Mouse (Mus musculus) limb, embryonic 10.5 days (tissue): Measurements from ENCODE around the gene Gm28053. TPM values are rescaled to one million over a fixed set of nuclear protein-coding genes. Genes with fewer than 3 reads are reported as not detected.

ENCODE experiments used
- DNase-seq: peaks from one replicate; pipeline ENCODE4 v3.0.0-alpha.2; 2017; ENCODE audit warnings: low spot score
- H3K27ac ChIP-seq: fragments of 300-500 bp; sonication (generic); 2 replicates; pipeline ENCODE4 v1.5.1; 2016; ENCODE audit warnings: mild to moderate bottlenecking
- H3K27me3 ChIP-seq: fragments of 300-500 bp; sonication (generic); 2 replicates; pipeline ENCODE4 v1.6.1; 2016; ENCODE audit warnings: low read depth, mild to moderate bottlenecking; ENCODE audit not compliant: poor library complexity, severe bottlenecking
- H3K36me3 ChIP-seq: fragments of 300-500 bp; sonication (generic); 2 replicates; pipeline ENCODE4 v1.6.1; 2016; ENCODE audit warnings: mild to moderate bottlenecking, moderate library complexity
- H3K4me1 ChIP-seq: fragments of 300-500 bp; sonication (generic); 2 replicates; pipeline ENCODE4 v1.6.1; 2016
- H3K4me3 ChIP-seq: fragments of 300-500 bp; sonication (generic); 2 replicates; pipeline ENCODE4 v1.5.1; 2016; ENCODE audit warnings: mild to moderate bottlenecking, moderate library complexity
- H3K9me3 ChIP-seq: fragments of 300-500 bp; sonication (generic); replicated peaks from 2 replicates; pipeline ENCODE4 v1.6.1; 2016; ENCODE audit warnings: mild to moderate bottlenecking
- WGBS: fragments of 180-500 bp; shearing (Covaris S2); methylation state at CpG from one replicate; pipeline ENCODE4 v1.1.7; 2016; 5-methylcytosine and 5-hydroxymethylcytosine counted together
- polyA plus RNA-seq: library from polyadenylated mRNA; unstranded; fragments of >200 nt; fragmentation: Nextera tagmentation; extraction: Ambion mirVana; gene quantifications from 2 replicates; pipeline ENCODE4 v1.2.1, GENCODE M21; 2016

The Gm28053 gene
- polyA plus RNA-seq, 1 experiment from 2014 or later = 0.83 TPM

DNA sequence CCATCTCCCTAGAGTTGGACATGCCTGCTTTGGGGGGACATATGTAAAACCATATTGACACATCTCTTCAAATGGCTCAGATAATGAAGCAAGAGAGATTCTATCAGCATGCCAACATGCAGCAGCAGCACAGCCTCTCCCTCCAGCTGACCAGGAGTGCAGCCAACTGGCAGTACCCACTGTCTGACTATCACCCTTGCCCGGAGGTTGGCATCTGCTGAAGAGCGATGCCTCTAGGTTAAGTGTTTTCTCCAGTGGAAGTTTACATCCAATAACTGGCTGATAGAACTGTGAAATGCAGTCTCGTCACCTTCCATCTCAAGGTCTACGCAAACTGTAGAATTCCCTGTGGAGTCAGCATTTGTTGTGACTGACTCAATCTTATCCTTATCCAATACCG is 19.3 kb downstream of the Gm28053 start:
- DNase-seq = no peak
- H3K36me3 ChIP-seq = no peaks in the 10 kb centered on the region
- H3K27ac ChIP-seq = no peak overlapping the region
- peaks cover 11% of the 10 kb centered on the region for H3K4me1 ChIP-seq
- H3K27me3 ChIP-seq = peaks cover 26% of the 10 kb centered on the region
- no peaks in the 10 kb centered on the region for H3K9me3 ChIP-seq
- H3K4me3 ChIP-seq = no peak overlapping the region
- 95% methylated on average over 5 of the region's 5 CpGs for WGBS

DNA sequence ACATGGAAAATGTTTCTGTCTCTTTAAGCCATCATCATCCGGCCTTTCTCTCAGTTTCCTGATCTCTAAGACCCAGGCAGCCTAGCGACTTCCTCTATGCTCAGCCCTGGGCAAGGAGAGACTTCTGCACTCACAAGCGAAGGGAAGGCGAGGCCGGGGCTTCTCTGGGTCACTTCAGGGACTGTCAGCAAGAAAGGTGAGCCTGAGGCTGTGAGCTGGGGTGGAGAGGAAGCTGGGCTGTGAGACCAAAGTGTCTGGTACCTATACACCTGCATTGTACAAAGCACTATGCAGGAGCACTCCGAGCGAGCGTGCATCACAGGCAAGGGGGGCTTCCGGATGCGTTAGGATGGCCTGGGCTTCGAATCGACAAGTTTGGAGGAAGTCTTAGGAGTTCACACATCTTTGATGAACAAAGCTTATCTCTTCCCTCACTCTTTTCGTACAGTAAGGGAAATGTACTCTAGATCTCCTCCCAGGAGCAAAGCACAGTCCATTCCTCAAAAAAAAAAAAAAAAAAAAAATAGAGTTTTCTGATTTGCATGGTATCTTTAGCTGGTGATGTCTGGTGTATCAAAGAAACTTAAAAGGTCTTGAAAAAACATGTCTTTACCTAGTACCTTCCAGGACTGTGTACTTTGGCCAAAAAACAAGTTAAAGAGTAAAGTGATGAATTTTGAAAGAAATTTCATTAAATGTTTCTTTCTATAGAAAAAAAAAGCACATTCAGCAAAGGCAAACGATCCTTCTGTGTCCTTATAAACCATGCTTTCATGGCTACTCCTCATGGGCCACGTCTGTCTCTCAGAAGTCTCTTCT is 20.8 kb downstream of the Gm28053 start, which contains the start of gene Gimap1:
Gene Gimap1 (plus strand): TSS at position 94 of the 819 bp plus-strand sequence.
- DNase-seq = no peak
- WGBS = 78% methylated on average over 15 of the region's 15 CpGs

DNA sequence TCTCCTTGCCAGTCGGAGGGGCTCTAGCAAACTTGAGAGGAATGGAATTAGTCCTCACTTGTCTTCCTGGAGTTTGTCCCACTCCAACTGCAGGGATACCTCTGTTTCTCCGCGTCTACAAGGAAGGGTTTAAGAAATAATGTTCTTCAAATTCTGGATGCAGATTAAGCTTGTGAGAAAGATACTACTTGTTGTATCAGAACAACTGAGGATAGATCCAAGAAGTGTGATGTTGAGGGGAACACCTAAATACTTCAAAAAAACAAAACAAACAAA is 21.3 kb downstream of the Gm28053 start:
- Histone ChIP-seq H3K9me3 (no peaks in the 10 kb centered on the region), H3K27me3 (peaks cover 45% of the 10 kb centered on the region), H3K4me1 (peaks cover 16% of the 10 kb centered on the region), H3K4me3 (no peak overlapping the region), H3K36me3 (no peaks in the 10 kb centered on the region), H3K27ac (no peak overlapping the region)
- no peak for DNase-seq
- 91% methylated on average over 3 of the region's 3 CpGs for WGBS

More for the DNA sequence above, 20.8 kb downstream of the Gm28053 start, which contains the start of gene Gimap1:
- no peak within 1 kb of the TSS for H3K4me3 ChIP-seq
- H3K27me3 ChIP-seq = peaks cover 41% of the 10 kb centered on the region
- no peaks in the 10 kb centered on the region for H3K36me3 ChIP-seq
- H3K27ac ChIP-seq = no peak within 1 kb of the TSS
- H3K4me1 ChIP-seq = peaks cover 16% of the 10 kb centered on the region
- H3K9me3 ChIP-seq = no peaks in the 10 kb centered on the region

DNA sequence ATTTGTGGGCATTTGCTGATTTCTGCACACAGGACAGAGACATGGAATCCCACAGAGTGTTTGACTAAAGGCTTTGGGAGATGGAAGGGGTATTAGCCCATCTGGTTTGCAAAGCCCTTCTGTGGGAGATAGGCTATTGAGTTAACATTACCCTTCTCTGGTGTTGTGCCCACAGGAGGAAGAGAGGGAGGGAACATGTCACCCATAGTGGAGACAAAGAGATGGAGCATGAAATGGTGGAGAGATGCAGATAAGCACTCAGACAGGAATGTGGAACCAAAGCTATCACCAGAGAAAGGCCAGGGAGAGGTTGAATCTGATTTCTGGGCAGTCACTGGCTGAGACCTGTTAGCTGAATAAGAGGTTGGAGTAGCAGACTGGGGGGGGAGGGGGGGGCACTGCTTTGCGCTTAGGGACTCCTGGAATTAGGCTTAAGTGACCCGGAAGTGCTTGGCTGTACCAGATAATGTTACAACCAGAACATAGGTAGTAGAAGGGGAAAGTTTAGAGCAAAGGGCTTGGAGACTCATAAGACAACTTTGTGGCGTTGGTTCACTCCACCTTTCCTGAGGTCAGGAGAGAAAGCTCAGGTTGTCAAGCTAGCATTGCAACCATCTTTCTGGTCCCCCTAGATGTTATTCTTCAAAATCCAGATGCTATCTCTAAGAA is 22.2 kb downstream of the Gm28053 start:
- Histone ChIP-seq H3K27me3 (peaks cover 46% of the 10 kb centered on the region), H3K4me1 (peaks cover 16% of the 10 kb centered on the region), H3K36me3 (no peaks in the 10 kb centered on the region), H3K4me3 (no peak overlapping the region), H3K27ac (no peak overlapping the region), H3K9me3 (no peaks in the 10 kb centered on the region)
- DNase-seq = no peak
- 78% methylated on average over 3 of the region's 3 CpGs for WGBS

DNA sequence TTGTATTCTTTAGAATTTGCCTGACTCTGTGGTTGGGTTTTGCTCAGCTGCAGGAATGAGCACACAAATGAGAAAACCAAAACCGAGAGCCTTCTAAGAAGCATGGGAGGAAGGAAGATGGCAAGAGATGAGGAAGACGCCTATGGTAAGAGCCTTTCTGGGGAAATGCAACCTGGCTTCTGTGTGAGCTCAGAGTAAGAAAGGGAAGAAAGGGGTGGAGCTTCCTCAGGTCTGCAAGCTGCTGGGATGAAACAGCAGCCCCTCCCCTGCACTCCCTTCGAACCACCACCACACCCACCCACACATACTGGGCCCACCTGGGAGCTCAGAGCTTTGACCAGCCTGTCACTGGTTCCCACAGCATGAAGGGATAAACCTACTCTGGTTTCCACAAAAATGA is 22.9 kb downstream of the Gm28053 start:
- Histone ChIP-seq H3K4me1 (peaks cover 22% of the 10 kb centered on the region), H3K4me3 (no peak overlapping the region), H3K27ac (no peak overlapping the region), H3K9me3 (no peaks in the 10 kb centered on the region), H3K36me3 (no peaks in the 10 kb centered on the region), H3K27me3 (peaks cover 52% of the 10 kb centered on the region)
- whole genome bisulfite sequencing = 42% methylated on average over 3 of the region's 3 CpGs
- DNase-seq = no peak

DNA sequence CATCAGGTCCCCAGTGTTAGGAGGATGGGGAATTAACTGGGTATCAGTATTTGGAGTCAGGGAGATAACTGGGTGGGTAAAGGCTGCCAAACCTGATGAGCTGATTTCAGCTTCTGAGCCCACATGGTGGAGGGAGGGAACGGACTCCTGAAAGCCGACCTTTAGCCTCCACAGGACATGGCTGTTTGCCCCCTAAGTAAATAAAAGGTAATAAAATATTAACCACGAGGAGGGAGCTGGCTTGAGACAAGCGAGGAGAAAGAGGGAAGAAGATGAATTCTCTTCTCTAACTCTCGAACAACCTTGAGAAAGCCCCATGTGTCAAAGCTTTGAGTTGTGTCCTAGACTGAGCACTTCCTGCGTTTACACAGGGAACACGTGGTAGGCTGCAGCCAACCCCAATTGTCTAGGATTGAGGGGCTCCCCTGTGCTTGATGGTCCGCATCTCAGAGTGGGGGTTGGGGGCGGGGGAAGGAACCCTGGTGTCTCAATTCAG is 23.4 kb downstream of the Gm28053 start:
- no peak for DNase-seq
- no peaks in the 10 kb centered on the region for H3K9me3 ChIP-seq

DNA sequence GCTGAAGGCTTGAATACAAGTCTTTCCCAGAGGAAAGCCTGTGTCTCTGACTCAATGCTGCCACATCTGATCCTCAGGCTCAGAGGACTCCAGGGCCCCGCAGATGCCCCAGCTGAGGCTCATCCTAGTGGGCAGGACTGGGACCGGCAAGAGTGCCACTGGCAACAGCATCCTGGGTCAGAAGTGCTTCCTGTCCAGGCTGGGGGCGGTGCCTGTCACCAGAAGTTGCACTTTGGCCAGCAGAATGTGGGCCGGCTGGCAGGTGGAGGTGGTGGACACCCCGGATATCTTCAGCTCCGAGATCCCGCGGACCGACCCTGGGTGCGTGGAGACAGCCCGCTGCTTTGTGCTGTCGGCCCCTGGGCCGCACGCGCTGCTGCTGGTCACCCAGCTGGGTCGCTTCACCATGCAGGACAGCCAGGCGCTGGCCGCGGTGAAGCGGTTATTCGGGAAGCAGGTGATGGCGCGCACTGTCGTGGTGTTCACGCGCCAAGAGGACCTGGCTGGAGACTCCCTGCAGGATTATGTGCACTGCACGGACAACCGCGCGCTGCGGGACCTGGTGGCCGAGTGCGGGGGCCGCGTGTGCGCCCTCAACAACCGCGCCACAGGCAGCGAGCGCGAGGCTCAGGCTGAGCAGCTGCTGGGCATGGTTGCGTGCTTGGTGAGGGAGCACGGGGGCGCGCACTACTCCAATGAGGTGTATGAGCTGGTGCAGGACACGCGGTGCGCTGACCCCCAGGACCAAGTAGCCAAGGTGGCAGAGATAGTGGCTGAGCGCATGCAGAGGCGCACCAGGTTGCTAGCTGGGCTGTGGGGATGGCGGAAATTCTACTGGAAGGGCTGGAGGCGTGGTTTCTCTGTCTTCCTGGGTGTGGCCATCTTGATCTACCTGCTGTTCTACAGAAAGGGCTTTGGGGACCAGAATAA is 24.3 kb downstream of the Gm28053 start:
- Histone ChIP-seq H3K27ac (peak overlapping the region; percentile 33; the same call in 1 of the 2 replicates), H3K9me3 (no peaks in the 10 kb centered on the region), H3K4me1 (peaks cover 23% of the 10 kb centered on the region), H3K27me3 (peaks cover 53% of the 10 kb centered on the region), H3K4me3 (peak overlapping the region; percentile 58), H3K36me3 (no peaks in the 10 kb centered on the region)
- 1% methylated on average over 52 of the region's 52 CpGs for WGBS
- peak; percentile 44 for DNase-seq

More for the DNA sequence above, 23.4 kb downstream of the Gm28053 start:
- Histone ChIP-seq H3K36me3 (no peaks in the 10 kb centered on the region), H3K27me3 (peaks cover 53% of the 10 kb centered on the region), H3K4me1 (peaks cover 23% of the 10 kb centered on the region), H3K4me3 (no peak overlapping the region), H3K27ac (no peak overlapping the region)
- 31% methylated on average over 9 of the region's 9 CpGs for WGBS

DNA sequence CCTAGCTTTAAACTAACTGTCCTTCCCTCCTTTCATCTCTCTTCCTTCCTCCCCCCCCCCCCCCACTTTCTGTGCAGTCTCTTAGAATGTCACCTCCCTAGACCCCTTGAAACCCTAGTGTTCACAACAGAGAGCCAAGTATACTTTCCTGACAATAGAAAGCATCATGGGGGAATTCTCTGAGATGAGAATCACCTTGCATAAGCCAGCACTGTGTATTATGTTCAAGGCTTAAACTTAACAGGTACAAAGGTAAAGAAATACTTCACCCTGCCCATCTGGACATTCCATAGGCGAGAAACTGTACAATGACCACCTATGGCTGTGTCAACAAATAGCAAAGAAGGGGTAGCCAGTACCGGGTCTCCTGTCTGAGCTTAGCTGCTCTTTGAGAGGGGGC is 27.1 kb downstream of the Gm28053 start:
- no peak overlapping the region for H3K27ac ChIP-seq
- peaks cover 48% of the 10 kb centered on the region for H3K27me3 ChIP-seq
- no peaks in the 10 kb centered on the region for H3K36me3 ChIP-seq
- peaks cover 23% of the 10 kb centered on the region for H3K4me1 ChIP-seq
- DNase-seq = no peak
- no peak overlapping the region for H3K4me3 ChIP-seq
- no peaks in the 10 kb centered on the region for H3K9me3 ChIP-seq
- 75% methylated on average over 2 of the region's 2 CpGs for WGBS

DNA sequence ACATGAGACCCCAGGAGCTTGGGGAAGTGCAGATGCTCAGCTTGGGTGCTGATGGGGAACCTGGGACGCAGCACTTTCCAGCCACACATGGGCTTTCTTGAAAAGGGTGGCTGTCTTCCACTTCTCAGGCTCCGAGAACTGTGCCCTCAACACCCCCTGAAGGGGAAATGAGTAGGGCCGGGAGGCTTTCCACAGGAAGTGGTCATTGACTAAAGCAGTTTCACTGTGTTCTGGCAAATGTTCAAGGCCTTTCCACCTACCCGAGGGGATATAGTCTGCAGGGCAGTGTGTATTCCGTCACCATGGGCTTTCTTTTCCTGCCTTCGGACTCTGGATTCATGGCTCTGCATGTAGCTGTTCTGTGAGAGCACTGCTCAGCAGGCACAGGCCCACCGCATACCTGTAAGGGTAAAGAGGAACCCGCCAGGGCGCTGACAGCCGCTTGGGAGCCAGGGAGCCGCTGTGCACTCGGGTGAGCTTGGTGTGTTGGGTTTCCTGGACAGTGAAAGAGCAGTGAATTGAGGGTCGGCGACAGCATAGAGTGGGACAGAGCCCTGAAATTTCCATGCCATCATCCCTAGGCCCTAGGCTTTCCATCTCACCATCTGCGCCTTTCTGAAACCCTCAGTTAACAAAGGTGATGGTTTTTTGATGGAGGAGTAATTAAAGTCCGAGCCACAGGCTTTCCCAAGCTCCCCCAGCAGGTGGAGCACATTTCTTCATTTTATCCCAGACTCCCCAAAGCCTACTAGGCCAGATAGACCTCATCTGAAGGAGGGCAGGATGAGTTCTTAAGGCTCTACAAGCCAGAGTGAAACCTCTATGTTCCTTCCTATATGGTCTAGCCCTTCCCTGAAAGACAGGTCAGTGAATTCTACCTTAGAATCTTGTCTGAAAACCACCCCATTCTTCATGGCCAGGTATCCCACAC is 27.8 kb downstream of the Gm28053 start, which contains the start of gene Gimap5:
Gene Gimap5 (plus strand): TSS at position 239 of the 931 bp plus-strand sequence.
- no peaks in the 10 kb centered on the region for H3K36me3 ChIP-seq
- H3K4me1 ChIP-seq = peaks cover 23% of the 10 kb centered on the region
- no peaks in the 10 kb centered on the region for H3K9me3 ChIP-seq
- no peak for DNase-seq
- H3K27ac ChIP-seq = no peak within 1 kb of the TSS; the same call in 1 of the 2 replicates
- WGBS = 56% methylated on average over 16 of the region's 16 CpGs
- H3K27me3 ChIP-seq = peaks cover 41% of the 10 kb centered on the region
- no peak within 1 kb of the TSS for H3K4me3 ChIP-seq

DNA sequence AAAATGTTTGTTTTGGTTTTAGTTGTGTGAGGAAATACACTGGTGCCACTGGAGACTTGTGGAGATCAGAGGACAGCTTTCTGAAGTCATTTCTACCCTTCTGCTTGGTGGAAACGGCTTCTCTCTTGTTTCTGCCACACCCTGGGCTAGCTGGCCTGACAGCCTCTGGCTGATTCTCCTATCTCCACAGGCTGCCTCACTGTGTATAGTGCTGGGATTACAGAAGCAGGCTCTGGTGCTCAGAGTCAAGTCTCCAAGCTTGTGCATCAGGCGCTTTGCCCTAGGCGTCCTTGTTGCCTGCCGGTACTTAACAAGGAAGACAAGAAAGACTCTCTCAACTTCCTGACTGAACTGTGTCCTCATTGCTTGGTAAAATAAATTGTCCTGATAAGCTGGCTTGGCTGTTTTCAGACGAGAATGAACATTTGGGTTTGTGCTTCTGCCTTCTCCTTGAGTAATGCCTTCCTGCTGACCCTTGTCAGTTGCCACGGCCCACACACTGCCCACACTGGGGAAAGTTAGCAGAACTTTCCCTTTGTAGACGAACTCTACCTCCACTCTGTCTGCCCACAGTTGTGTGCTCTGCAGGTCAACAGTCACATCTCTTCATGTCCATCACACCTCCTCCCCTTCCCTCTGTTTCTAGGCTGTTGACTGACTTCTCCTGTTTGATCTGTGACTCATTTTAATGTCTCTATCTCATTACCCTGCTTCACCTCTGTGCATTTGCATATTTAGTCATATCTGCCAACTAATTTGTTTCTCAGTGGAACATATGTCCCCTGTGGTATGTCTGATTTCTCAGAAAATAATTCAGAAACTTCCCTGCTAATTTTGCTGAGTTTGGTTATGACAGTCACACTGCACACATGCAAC is 28.9 kb downstream of the Gm28053 start:
- peaks cover 30% of the 10 kb centered on the region for H3K27me3 ChIP-seq
- no peak overlapping the region for H3K4me3 ChIP-seq
- no peaks in the 10 kb centered on the region for H3K9me3 ChIP-seq
- H3K27ac ChIP-seq = no peak overlapping the region
- 62% methylated on average over 7 of the region's 7 CpGs for WGBS
- no peaks in the 10 kb centered on the region for H3K36me3 ChIP-seq
- DNase-seq = no peak
- H3K4me1 ChIP-seq = peaks cover 15% of the 10 kb centered on the region
